Mouse (Mus musculus): ENCODE data around the gene Gnmt.

GRCm38 (mm10) chr17:46735287-46735686, 6.3 kb upstream of the Gnmt start:
- TF ChIP-seq TCF12 (IDR thresholded peaks at IDR 0.05; ENCODE audit: insufficient read depth, poor library complexity, severe bottlenecking) (no peak), USF1 (IDR thresholded peaks at IDR 0.05; ENCODE audit: low read depth) (no peak), POLR2A (IDR thresholded peaks at IDR 0.05; ENCODE audit: insufficient read length, low read depth) (no peak), MYOG (IDR thresholded peaks at IDR 0.05; ENCODE audit: control insufficient read depth in 1 of 3, insufficient read depth in 1 of 3, insufficient read length in 2 of 3, low read depth in 2 of 3) (no peak)

Measured in myocyte (in vitro differentiated cells).